Mouse (Mus musculus) ES-Bruce4 (cell line): ENCODE data around the gene Scrn1.

Experiments used
- CTCF ChIP-seq: IDR thresholded peaks from one replicate; pipeline ENCODE4 v1.8.1; 2011; ENCODE audit warnings: low read depth, low read length
- POLR2A ChIP-seq: IDR thresholded peaks from one replicate; pipeline ENCODE4 v1.8.1; 2011; ENCODE audit warnings: low read length; ENCODE audit not compliant: insufficient read depth

DNA sequence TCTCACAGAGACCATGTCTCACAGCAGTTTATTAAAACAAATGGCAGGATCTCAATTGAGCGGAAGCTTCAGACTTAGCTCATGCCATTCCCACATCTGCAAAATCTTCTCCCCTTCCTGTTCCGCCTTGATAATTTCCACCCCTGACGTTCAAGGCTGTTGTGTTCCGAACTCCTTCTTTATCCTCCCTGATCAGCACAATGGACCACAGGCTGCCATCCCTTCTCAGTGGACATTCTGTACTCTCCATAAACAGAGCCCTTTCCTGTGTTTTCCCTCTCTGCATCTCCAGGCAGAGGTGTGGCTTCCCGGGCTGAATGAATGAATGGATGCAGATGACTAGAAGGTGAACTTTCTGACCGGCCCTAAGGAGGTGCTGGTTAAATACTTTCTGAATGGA, 25.5 kb upstream of the Scrn1 start:
- TF ChIP-seq POLR2A = no peak
- TF ChIP-seq CTCF = no peak
